Mouse (Mus musculus): ENCODE measurements around the gene Bod1l.
A peak's percentile ranks its signal among the peaks of the same experiment; 100 is the strongest.

The Bod1l gene

DNA sequence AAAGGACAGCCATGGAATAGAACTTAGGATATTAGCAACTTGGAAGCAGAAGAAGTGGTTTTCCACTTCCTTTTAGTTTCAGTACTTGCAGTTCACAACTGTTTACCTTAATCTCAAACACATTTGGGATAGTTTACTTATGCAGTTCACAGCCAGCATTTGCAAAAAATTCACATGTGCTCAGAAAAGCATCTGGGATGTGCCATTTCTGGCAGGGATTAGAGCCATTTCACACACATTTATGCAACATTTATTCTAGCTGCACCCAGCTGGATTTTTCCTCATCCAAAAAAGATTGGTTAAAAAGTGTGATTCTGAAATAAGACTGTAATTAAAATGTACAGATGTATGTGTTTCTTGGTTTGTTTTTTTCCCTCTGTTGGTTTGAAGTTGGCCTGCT is 49.7 kb downstream of the Bod1l start:
- DNase-seq (ENCODE audit: low spot score), result no peak

GRCm38 (mm10) chr5:41790517-41790916 is 53.6 kb downstream of the Bod1l start:
- peak; percentile 9 for DNase-seq (ENCODE audit: low spot score)

GRCm38 (mm10) chr5:41788877-41789276 is 55.2 kb downstream of the Bod1l start:
- no peak for DNase-seq (ENCODE audit: low spot score)

DNA sequence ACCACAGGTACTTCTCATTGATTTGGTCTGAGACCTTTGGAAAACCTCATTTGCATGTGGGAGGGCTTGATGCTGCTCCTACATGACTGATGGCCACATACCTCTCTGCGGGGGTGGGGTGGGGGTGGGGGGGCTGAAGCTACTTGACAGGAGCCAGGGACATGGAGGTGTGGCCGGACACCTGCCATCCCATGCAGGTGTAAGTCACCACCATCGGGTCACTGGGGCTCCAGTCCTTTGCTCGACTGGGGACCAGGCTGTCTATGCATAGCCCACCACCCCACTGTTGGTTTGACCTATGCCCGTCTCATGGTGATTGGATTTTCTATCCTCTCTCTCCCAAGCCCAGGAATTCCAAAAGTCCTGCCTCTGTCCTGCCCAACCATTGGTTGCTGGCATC is 62.2 kb downstream of the Bod1l start:
- no peak for DNase-seq (ENCODE audit: low spot score)

DNA sequence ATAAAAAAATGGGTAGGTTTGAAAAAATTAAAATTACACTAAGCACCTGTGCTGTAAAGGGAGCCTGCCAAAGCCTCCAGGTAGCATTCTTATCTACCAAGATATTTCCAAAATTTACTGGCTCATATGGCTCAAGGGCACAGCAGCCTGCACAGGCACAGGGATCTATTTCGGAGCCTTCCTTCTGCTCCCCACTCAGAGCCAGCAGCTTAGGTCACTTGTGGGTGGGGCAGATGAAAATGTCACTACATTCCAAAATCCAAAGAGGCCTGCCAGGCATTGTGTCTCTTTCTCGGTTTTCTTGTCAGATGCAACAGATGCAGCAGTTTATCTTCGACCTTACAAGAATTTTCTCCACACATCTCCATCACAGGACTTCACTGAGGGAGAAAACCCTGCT is 64.1 kb downstream of the Bod1l start:
- DNase-seq (ENCODE audit: low spot score), result no peak

GRCm38 (mm10) chr5:41775728-41776127 is 68.4 kb downstream of the Bod1l start:
- DNase-seq (ENCODE audit: low spot score), result no peak

DNA sequence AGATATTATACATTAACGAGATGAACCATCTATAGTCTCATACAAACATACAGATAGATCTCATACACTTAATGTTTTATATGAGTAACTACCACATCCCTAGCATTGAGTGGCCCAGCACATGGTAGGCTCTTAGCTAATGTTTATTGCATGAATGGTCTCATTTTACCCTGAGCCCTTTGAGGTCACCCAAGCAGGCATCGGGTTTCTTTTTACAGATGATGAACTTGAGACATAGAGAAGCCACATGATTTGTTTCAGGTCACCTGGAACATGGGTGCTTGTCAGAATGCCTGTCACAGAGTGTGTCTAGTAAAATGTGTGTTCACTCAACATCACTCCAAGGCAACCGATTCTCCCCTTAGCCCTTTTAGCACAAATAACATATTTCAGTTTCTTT is 68.8 kb downstream of the Bod1l start:
- no peak for DNase-seq (ENCODE audit: low spot score)

DNA sequence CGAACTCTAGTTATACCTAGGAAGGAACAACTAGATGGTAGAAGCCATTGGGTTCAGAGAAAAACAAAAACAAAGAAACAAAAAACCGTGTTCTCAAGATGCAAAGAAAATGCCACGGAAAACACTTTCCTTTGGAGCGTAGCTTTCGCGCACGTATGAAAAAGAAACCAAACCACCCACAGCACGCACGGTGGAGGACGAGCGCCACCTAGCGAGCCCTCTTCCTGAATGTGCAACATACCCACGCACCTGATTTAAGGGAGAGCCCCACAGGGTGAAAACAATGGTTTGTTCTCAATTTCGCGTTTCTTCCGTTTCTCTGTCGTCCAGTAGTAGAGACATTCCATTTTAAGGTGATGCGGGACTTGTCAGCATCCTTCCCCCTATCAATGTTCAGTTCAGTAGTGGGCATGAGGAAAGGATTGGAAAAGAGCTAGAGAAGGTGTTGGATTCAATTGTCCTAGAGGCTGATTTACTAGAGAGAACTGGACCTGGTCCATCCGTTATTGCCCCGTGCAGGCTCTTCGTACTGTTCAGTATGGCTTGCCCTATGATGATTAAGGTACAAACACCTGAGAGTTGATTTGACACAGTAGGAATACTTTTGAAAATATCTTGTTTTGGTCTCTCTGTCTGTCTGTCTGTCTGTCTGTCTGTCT is 75.6 kb downstream of the Bod1l start:
- DNase-seq (ENCODE audit: low spot score), result peak; percentile 69

GRCm38 (mm10) chr5:41767296-41768200 is 76.6 kb downstream of the Bod1l start:
- no peak for DNase-seq (ENCODE audit: low spot score)

DNA sequence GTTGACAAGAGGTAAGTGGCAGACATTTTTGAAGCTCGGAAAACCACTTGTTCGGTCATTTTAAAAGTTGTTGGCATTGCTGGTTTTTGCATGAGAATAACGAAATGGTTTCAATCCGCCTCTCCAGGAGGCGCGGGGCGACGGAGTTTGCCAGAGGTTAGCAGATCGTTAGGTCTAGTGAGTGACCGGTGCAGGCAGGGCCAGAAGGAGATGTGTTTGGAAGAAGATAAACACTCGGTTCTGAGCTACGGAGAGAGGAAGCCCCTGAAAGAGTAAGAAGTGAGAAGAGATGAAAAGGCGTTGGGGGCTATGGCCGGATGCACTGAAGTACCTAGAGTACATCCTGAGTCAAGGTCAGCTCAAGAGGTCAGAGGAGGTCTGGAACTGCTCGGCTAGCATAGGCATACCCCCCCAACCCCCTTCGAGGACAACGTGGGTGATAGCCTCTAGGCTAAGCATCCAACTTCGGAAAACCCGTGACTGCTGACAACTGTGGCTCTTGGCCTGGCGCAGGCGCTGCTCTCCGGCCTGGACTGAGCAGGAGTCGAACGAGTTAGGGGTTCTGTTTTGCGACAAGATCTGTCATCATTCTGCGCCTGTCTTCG is 77.6 kb downstream of the Bod1l start:
- peak; percentile 19 for DNase-seq (ENCODE audit: low spot score)

DNA sequence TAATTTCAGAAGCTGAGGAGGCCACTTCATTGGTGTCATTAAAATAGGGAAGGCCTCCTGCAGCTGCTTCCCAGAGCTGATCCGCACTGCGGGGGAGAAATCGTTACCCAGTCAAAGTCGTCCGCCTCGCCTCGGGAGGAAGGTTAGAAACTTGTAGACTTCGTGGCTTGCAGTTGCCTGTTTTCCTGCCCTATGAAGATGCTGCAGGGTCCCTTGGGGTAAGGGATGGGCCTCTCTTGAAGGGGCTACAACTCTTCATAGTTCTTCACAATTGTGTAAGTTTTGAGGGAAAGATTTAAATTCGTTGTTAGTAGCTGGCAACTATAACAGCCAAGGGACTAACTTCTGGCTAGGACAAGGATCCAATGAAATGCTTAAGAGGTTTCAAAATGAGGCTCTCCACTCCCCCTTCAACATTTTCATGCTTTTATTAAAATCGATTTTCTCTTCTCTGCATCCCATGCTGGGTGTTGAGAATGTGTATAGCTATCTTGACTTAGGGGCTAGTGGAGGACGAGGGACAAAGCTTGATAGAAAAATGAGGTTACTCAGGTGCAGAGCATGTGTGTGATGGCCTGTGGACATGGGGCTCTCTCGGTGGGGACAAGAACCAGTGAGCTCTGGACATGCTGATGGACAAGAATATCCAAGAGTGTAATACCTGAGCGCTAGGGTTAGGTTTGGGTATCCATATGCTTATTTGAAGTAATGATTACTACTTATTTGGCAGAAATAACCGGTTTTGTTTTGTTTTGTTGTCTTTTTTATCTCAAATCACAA is 78.3 kb downstream of the Bod1l start:
- DNase-seq (ENCODE audit: low spot score), result peak; percentile 28

GRCm38 (mm10) chr5:41763731-41764721 is 80.1 kb downstream of the Bod1l start, which contains the start of gene Nkx3-2:
Gene Nkx3-2 (minus strand): TSS chr5:41764501.
- peak; percentile 45 for DNase-seq (ENCODE audit: low spot score)

GRCm38 (mm10) chr5:41762947-41763730 is 81.0 kb downstream of the Bod1l start:
- peak; percentile 14 for DNase-seq (ENCODE audit: low spot score)

GRCm38 (mm10) chr5:41762141-41762946 is 81.8 kb downstream of the Bod1l start:
- no peak for DNase-seq (ENCODE audit: low spot score)

- DNase-seq (ENCODE audit: low spot score), result no peak
These were observed 82.5 kb downstream of the Bod1l start for GRCm38 (mm10) chr5:41761509-41762140.

DNA sequence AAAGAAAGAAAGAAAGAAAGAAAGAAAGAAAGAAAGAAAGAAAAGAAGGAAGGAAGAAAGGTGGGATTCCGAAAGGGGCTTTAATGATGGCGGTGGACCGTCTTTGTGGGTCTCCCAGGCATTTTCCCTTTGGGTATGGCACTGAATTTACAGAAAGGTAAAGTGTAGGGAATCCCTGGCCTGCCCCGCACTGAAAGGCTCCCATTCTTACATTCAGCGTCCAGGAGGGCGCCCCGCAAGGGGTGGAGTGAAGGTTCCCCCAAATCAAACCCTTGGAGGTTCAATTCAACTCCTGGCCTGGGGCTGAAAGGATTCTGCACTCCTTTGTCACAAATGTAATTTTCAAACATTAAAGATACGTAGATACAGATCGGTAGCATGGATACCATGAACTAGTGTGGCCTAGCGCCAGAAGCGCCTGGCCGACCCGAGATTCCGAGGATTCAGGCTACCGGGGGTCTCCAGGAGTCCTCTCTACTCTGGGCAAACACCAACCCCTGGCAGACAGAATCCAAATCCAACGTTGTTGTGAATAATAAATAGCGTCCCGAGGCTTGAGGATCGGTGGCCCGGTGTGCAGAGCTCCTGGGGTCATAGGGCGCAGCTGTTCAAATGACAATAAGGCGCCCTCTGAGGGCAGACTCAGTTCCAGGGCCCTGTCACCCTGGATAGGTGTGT is 83.1 kb downstream of the Bod1l start:
- no peak for DNase-seq (ENCODE audit: low spot score)

GRCm38 (mm10) chr5:41760071-41760470 is 84.0 kb downstream of the Bod1l start:
- DNase-seq (ENCODE audit: low spot score), result no peak
